Mouse (Mus musculus) frontal cortex, postnatal 36 days (tissue): ENCODE measurements around the gene Pnpla7.
"Not testable (repeated sequence)": the region's sequence is repeated elsewhere in the genome, so short reads cannot be mapped to it uniquely, and the experiment has no call there.

ENCODE experiments used
- DNase-seq, 2 experiments: peaks; one replicate each; pipeline ENCODE4 v3.0.0; 2022; ENCODE audit warnings: low spot score in 2 of 2

The Pnpla7 gene

GRCm38 (mm10) chr2:24975704-24976297 is at the start of gene Pnpla7:
Gene Pnpla7 (plus strand): TSS chr2:24976033.
- peak; percentile 48 to 73 for DNase-seq

DNA sequence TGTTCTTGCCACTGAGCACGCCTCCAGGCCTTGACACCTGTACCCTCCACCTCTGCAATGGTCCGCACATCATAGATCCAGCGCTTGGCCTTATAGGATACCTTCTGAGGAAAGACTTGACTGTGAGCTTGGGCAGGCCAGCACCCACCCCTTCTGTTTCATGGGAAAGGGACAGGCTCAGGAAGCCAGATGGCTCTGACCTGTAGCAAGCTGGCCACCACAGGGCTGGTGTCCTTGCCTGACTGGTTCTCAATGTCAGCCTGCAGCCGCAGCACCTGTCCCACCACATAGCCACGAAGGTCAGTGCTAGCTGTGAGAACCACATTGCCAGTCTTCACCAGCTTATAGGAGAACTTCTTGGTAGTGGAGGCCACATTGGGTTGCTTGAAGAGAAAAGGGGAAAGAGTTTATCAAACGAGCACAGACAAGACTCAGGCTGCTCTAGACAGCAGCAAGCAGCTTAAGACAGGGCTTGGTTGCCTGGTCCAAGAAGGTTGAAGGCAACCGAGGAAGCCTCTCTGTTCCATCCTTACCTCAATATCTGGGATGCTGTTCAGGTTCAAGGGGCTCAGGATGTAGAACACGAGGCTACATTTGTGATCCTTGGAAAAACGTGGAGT is 49.4 kb upstream of the Pnpla7 start:
- no peak for DNase-seq

- DNase-seq, result no peak
These were observed 48.9 kb upstream of the Pnpla7 start for GRCm38 (mm10) chr2:24926965-24927358.

DNA sequence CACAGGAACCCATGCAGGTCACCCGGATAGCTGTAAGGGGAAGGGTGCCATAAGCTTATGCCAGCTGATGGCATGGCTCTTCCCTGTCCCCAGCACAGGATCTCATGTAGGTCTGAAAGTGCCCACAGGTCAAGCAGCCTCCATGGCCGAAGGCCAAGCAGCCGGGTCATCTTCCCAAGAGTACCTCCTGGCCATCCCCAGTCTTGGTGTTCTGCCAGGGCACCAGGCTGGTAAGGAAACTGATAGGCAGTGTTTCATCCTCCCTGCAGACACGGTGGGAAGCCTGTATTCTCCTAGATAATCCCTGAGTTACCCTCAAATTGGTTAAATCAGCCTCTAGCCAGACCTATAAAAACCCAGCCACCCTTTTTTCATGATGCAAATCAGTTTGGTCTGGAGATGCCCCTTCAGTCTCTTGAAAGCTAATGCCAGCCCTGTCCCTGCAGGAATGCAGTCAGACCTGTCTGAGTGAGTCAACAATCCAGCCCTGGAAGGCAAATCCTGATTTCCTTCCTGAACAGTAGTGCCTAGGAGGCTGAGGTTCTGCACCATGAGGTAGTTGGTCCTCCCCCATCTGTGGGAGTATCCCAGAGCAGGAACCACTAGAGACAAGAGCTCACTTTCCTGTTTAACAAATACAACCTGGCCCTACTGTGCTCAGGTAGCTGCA is 47.9 kb upstream of the Pnpla7 start:
- DNase-seq, result no peak

- DNase-seq, result no peak
These were observed 46.7 kb upstream of the Pnpla7 start for GRCm38 (mm10) chr2:24929119-24929518.

DNA sequence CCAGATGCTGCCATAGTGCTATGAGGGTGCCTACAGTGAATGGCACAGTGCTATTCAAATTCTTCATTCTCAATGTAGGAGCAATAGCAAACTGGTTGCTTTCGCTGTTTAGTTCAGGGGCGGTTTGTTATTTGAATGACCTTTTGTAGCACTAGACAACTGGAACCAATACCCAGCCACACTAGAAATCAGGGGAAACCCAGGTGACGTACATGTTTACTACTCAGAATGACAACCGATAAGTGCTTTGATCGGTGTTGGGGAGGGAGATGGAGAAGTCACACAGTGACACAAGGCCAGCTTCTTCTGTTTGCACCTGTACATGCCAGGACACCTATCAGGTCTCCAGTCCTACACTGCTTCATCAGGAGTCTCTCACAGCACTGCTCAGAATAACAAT is 46.2 kb upstream of the Pnpla7 start:
- DNase-seq, result no peak

GRCm38 (mm10) chr2:24934441-24934963 is 41.3 kb upstream of the Pnpla7 start:
- DNase-seq, result peak in 1 of 2 experiments; percentile 16

GRCm38 (mm10) chr2:24935057-24935796 is 40.6 kb upstream of the Pnpla7 start, which contains the start of gene Arrdc1:
Gene Arrdc1 (minus strand): TSS chr2:24935252.
- DNase-seq, result peak; percentile 72 to 84

DNA sequence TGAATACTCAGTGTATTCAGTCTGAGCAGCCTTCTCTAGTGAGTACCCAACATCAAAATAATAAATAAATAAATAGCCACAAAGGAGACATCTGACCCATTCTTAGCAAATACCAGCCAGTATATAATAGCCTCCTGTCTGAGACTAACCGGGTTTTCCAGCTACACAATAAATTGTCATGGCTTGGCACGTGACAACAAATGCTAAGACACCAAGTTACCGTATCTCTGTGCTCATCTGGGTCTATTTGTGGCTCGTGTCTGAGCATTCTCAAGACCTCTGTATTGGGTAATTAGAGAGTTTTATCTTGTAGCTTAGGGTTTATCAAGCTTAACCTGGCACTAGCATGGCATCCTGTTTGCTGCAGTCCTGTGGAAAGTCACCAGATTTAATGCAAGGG is 33.7 kb upstream of the Pnpla7 start:
- no peak for DNase-seq

DNA sequence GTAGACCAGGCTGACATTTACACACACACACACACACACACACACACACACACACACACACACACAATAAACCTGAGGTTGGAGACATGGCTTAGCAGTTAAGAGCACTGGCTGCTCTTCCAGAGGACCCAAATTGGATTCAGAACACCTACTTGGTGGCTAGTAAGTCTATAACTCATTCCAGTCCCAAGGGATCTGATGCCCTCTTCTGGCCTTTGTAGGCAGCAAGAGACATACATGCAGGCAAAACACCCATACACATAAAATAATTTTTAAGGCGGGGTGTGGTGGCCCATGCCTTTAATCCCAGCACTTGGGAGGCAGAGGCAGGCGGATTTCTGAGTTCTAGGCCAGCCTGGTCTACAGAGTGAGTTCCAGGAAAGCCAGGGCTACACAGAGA is 31.5 kb upstream of the Pnpla7 start:
- DNase-seq, result not testable (repeated sequence)

DNA sequence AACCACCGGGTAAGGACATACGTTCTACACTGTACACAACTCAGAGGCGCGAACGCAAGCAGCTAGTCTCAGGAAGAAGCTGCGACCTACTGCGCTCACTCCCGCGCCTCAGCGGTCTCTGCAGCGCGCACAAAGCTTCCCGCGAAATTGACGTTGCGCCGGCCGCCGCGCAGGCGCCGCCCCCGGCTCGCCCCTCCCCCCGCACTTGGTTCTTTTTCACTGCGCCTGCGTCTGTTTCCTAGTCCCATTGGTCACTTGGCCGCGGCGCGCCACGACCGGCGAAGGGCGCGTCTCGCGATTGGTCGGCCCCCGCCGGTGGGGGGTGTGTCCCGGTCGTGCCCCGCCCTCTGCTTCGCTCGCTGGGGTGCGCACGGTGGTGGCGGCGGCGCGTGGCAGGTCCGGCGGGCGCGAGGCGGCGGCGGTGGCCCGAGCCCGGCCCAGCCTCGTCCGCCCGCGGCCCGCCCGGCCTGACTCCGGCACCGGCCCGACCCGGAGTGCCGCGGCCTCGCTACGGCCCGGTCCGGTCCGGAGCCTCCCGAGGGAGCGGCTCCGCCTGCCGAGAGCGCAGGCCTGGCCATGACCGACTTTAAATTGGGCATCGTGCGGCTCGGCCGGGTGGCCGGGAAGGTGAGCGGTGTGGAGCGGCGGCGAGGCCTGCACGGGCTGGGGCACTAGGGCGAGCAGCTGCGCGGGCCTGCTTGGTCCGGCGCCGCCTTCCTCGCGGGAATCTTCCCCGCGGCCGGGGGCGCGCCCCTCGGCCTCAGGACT is 26.2 kb upstream of the Pnpla7 start, which contains the start of gene Zmynd19:
Zmynd19 (plus strand) TSS at position 372 of the 768 bp plus-strand sequence.
- peak; percentile 96 to 97 for DNase-seq

- no peak for DNase-seq
These were observed 25.7 kb upstream of the Pnpla7 start for GRCm38 (mm10) chr2:24950189-24950535.

GRCm38 (mm10) chr2:24952537-24953055 is 23.2 kb upstream of the Pnpla7 start:
- no peak for DNase-seq

DNA sequence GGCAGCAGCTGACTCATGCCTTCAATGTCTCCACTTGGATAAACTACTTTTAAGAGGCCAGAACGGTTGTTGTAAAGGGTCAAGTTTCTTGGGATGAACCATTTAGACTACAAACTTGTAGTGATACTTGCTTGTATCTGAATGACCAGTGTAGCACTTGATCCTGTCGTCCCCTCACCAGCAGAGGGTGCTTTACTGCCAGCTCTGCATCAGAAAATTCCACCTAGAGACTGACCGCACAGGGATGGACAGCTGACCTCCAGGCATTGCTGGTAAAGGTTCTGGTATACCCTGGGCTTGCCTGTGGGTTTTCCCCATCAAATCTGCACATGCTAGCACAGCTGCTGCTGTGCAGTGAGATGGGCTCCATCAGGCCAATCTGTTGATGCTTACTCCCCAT is 14.9 kb upstream of the Pnpla7 start:
- peak in 1 of 2 experiments; percentile 38 for DNase-seq

DNA sequence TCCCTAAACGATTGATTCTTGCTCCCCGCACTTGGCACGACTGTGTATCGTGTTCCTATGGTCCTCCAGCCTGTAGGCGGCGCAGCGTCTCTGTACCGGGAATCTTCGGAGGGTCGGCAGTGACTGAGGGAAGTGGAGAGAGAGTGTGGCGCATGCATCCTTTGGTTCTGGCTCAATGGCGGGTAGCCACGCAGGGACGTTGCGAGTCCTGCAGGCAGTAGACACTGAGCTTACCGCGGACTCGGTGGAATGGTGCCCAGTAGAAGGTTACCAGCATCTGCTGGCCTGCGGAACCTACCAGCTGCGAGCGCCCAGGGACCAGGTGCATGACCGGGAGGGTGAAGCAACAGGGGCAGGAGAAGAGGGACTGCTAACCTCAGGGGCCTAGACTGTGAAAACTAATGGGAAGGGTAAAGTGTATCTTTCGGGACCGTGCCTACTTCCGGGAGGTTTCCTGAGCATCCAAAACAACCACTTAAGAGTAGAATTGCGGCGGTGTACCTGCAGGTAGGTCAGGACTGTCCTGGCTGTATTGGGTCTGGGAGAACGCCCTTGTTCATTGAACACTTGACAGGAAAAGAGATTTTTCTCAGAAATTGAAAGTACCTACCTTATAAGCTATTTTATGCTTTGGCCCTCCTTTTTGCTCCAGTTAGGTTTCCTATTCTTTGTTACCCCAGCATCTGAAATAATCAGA is 13.4 kb upstream of the Pnpla7 start, which contains the start of gene Dph7:
Dph7 (plus strand) TSS at position 97 of the 697 bp plus-strand sequence.
- DNase-seq, result peak; percentile 91

- no peak for DNase-seq
These were observed 5.4 kb upstream of the Pnpla7 start for GRCm38 (mm10) chr2:24970386-24970785.

- DNase-seq, result not testable (repeated sequence)
These were observed 1.4 kb upstream of the Pnpla7 start for GRCm38 (mm10) chr2:24974452-24974851.

GRCm38 (mm10) chr2:24974906-24975703 is 728 bp upstream of the Pnpla7 start, which contains the start of gene Mrpl41:
Gene Mrpl41 (minus strand): TSS chr2:24975098.
- peak; percentile 96 for DNase-seq

DNA sequence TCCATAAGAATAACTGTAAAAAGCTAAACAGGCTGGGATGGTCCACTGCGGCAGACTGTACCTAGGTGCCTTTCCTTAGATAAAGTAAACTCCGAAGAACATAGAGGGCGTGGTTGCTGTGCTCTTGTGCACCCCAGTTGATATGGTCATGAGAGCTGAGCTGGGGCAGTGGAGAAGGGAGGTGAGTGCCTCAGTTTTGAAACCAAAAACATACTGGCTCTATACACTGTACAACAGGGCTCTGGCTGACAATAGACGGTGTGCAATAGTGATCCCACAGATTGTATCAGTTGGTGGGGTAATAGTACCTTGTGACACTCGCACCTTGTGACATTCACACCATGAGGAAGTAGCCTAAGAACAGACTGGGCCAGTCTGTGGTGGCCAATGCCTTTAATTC is 1.1 kb downstream of the Pnpla7 start:
- DNase-seq, result no peak
